Mouse (Mus musculus) monocyte, adult 5-6 weeks (primary cell): Measurements from ENCODE around the gene Uchl5. TPM values are rescaled to one million over a fixed set of nuclear protein-coding genes. Genes with fewer than 3 reads are reported as not detected.

Experiments used
- ATAC-seq: fragments of 153-309, 156-312 bp; replicated peaks from 2 replicates; pipeline ENCODE4 v1.8.0; 2017; ENCODE audit warnings: mild to moderate bottlenecking; ENCODE audit not compliant: low TSS enrichment, insufficient number of reproducible peaks, severe bottlenecking, poor library complexity, low FRiP score
- total RNA-seq: library from RNA; stranded (forward); fragments of 200-1000, 200-491, 200-594 nt; gene quantifications from 3 replicates; pipeline ENCODE4 v1.2.3, GENCODE M21; 2017

Gene Uchl5
- total RNA-seq = 65.4 to 91.0 TPM (median 83.2 TPM) in 3 replicates

DNA sequence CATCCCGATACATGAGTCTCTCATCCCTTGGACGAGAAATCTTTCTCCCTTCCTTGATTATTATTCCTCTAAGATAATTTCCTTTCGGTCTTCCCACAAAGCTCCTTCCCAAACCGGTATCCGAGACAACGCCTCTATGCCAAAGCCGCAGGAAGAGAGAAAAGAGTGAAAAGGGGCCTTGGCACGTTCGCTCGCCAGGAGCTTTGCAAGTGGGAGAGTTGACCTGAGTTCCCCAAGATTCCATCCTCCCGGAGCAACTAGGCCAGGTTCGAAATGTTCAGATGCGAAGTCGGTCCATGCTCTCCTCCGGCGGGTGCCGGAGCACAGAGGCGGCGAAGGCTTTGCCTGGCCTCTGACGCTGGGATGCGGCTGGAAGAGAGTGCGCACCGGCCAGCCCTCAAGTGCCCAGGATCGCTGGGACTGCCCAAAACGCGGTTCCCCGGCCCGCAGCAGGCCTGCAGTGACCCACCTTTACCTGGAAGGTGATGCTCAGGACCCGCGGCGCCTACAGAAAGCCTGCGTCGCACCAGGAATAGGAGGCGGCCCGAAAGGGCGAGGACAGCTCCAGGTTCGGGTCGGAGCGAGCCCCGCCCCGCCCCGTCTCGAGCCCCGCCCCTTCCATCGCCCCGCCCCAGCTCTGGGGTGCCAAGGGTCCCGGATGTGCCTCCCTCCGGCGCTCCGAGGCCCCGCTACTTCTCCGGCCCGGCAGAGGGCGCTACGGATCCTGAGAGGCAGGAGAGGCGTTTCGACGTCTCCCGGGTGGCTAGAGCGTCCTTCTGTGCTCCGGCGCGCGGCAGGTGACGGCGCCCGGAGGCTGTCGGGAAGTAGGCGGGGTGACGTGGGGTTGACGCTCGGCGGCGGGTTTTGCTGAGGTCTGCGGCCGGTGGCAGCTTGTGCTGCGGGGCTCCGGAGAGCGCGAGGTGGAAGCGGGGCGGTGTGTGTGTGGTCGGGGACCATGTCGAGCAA lies at the start of gene Uchl5, which contains the start of gene Trove2:
Gene Uchl5 (plus strand): TSS at position 827 of the 966 bp plus-strand sequence.
Gene Trove2 (minus strand): TSS at position 623 of the 966 bp plus-strand sequence.
- peak; percentile 96 for ATAC-seq

DNA sequence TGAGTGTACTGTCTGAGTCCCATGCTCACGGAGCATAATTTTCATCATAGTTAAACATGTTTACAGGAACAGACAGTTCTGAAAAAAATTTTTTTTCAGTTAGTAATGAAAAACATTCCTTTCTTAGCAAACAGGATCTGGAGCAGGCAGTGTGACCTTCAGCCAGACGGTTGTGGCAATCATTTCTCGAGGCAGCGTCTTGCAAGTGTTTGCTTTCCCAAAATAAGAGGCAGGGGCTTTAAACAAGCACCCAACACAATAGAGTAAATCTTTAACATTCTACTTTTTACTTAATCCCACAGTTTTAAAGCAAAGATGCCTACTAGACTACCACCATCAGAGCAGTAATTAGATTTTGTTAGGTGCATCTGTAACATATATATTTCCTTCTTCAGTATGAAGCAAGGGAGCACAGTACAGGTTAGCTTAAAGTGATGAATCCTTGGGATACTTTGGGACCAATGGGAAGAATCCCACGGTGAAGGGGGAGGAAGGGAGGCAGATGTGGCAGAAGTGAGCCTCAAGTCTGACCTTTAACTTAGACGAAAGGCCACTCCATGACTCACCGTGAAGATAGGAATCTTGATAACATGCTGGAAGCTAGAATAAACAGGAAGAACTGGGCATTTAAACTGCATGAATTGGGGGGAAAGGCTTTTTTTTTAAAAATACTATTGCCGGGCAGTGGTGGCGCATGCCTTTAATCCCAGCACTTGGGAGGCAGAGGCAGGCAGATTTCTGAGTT lies 49.2 kb upstream of the Uchl5 start:
- no peak for ATAC-seq

DNA sequence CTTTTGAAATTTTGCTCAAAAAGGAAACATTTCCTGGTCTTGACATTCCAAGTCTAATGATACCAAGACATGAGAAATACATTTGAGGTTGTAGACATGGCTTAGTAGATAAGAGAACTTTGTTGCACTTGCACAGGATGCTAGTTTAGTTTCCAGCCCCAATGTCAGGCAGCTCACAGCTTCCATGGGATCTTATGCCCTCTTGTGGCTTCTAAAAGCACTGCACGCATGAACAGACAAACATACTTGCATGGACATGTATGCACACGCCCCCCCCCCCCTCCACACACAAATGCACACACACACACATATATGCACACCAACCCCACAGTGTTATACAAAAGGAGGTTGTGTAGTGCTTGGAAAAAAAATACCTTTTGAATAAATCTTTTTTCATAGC lies 46.2 kb upstream of the Uchl5 start:
- 0 out of 2 replicates have a peak, but pooled peaks have one; percentile 61 for ATAC-seq

DNA sequence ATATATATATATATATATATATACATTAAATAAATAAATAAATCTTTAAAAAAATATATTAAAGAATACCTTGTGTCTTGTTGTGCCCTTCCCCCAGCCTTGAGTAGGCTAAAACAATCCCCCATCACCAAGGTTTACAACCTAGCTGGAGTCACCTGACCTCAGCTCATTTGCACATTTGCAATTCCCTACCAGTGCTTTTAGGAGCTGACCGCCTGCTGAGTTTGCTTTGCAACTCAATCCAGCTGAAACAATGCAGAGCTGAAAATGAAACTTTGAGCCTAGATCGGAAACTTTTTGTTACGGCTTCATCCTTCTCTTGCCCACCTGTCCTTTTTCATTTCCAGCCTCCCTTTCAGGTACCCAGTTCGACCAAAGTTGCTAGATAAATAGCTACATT lies 45.4 kb upstream of the Uchl5 start:
- ATAC-seq = no peak

DNA sequence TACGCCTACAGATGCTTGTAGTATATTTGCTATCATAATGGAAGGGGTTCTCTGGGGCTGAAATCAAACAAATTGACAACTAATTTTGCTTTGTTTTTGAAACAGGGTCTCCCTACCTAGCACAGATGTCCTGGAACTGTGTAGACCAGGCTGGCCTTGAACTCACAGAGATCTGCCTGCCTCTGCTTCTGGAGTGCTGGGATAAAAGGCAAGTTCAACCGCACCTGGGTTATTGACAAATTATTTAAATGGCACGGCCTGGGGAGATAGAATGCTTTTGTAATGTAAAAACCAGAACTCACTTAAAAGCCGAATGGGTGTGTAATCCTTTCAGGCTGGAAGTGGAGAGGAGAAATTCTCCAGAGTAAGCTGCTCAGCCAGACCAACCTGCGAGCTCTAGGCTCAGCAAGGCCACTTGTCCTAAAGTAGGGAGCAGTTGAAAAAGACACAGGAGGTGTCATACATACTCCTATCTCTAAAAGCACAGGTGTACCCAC lies 43.1 kb upstream of the Uchl5 start:
- ATAC-seq = no peak

DNA sequence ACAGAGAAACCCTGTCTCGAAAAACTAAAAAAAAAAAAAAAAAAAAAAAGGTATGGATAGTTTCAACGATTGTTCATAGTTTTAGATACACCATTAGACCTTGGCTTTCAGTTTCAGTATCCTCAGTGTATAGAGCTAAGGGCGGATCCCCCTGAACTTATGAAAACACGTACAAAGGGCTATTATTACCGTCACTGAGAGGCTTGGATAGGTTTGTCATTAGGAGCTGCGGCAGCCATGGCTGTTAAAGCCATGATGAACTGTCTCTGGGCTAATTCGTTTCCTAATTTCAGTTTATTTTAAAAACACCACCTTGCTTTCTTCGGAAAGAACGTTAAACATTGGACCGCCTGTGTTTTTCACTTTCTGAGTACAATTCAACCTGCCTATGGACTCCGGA lies 38.3 kb upstream of the Uchl5 start:
- ATAC-seq = peak; percentile 65

DNA sequence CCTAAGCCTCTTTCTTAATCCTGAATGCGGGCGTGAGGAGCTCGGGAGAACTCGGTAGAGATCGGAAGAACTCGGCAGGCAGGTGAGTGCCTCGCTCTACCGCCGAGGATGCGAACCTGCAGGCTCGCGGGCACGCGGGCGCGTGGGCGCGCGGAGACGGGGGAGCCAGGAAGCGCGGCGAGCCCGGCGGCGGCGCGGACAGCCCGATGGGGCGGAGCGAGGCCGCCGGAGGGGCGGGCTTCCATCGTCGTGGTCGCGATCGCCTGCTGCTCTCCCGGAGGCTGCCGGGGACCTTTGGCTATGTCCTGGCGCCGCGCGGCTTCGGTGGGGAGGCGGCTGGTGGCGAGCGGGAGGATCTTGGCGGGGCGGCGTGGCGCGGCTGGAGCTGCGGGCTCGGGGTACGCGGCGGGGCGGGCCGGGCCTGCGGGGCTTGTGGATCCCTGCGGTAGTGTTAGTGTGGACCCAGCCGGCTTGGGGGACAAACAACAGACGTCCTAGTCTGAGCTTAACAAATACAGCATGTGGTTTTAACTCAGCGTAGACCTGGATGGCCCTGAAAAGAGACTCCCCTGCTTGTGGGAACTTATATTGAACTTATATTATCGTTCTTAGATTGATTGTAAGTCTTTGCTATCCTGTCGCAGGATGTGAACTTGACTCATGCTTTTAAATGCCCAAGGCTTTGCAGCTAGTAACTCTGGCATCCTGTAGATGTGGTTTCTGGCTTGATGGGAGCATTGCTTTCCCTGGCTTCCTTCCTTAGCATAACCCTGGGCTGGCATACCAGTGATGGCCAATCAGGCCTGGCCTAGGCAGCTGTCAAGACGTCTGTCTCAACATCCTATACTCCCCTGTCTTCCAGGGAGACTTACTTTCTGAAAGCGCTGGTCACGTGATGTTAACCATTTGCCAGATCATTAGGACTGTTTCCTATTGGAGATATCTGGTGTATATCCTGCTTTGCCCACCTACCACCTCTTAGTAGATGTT lies 37.4 kb upstream of the Uchl5 start:
- ATAC-seq = peak; percentile 52

DNA sequence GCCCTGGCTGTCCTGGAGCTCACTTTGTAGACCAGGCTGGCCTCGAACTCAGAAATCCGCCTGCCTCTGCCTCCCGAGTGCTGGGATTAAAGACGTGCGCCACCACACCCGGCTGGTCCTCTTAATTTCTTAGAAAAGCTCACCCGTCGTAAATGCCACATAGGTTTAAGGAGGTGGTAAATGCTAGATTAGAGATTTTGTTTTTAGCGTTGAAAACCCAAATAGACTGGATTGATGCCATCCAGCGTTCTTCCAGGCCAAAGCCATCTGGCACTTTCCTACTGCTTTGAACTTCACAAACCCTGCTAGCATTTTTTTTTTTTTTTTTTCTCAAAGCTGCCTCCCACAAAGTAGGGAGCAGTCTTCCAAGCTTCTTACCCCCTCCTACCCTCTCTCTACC lies 36.5 kb upstream of the Uchl5 start:
- no peak for ATAC-seq

DNA sequence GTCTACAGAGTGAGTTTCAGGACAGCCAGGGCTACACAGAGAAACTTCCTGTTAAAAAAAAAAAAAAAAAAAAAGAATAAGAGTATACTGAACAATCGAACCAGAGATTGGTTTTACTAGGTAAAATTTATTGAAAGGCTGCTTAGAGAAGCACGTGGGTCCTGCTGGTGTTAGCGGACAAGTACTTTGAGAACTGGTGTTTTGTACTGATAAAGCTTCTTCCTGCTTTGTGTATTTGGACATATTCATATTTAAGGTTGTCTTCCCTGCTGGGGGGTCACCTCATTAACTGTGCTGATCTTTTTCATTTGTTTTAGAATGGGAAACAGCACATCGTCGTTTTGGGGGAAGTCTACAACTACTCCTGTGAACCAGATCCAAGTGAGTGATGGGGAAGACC lies 35.7 kb upstream of the Uchl5 start:
- ATAC-seq = no peak

DNA sequence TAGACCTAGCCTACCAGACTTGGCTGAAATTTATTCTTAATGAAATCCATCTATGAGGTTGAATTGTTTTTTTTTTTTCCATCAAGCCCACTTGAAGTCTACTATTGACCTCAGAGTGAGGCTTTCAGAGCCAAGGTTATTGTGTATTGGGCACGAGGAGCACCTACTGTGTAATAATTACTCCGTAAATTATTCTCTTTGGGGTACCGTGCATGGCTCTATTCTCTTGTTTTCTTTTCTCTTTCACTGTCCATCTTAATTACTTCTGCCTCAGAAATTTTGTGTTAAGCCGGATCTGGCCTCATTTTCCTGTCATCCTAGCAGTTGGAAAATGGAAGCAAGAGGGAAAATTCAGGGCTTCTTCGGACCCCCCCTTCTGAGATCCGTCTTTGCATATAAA lies 34.9 kb upstream of the Uchl5 start:
- no peak for ATAC-seq

DNA sequence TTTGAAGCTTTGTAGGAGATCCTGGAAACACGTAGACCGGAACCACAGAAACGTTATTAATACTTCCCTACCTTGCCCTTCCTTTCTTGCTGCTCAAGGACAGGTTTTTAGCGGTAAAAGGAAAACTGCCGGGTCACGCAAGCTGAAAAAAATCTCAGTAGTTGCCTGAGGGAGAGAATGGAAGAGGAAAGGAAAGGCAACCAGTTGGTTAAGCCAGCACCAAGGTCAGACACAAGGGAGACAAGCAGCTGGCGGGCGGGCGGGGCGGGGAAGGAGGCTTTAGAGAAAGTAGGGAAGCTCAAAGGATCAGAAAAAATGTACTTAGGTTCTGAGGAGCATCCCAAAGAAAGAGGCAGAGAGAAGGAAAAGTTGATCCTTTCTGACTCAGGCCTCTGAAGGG lies 31.2 kb upstream of the Uchl5 start:
- ATAC-seq = no peak

DNA sequence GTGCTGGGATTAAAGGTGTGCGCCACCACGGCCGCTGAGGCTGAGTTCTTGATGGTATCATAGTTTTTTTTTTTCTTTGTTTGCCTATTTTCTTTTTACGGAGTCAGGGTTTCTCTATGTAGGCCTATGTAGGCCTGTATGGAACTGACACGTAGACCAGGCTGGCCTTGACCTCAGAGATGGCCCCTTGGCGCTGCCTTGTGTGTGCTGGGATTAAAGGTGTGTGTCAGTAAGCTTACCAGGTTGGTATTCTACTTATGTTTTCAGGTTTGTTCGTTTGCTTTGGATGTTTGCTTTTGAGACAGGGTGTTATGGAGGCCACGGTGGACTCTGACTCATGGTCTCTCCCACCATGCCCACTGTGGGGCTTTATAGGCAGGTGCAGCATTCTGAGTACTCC lies 14.9 kb upstream of the Uchl5 start:
- ATAC-seq = no peak

DNA sequence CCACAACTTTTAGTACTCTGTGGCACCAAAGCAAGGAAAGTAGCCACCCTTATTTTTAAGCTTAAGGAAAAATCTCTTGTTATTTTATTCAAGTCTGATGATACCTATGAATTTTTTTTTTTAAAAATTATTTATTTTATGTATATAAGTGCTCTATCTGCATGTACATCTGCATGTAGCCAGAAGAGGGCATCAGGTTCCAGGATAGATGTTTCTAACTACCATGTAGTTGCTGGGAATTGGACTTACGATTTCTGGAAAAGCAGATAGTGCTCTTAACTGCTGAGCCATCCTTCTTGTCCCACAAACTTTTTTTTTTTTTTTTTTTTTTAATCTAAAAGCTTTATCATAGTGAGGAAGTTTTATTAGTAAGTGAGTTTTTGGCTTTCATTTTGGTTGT lies 12.6 kb upstream of the Uchl5 start:
- ATAC-seq = no peak

DNA sequence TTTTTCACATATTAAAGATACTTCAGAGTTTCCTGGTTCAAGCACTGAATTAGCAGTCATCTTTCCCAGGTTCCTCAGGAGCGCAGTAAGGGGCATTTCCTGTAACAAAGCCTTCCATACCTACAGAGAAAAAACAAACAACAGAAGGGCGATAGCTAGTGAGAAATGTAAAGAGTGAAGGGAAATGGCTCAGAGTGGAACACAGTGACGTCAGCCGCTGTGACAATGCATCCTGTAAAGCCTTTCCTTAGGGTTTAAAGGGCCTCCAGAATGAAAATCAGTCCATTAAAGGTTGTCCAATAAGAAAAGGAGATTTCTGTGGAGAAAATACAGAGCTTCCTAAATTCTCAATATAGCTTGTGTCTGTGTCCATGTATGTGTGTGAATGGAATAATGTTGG lies 11.3 kb upstream of the Uchl5 start:
- no peak for ATAC-seq

DNA sequence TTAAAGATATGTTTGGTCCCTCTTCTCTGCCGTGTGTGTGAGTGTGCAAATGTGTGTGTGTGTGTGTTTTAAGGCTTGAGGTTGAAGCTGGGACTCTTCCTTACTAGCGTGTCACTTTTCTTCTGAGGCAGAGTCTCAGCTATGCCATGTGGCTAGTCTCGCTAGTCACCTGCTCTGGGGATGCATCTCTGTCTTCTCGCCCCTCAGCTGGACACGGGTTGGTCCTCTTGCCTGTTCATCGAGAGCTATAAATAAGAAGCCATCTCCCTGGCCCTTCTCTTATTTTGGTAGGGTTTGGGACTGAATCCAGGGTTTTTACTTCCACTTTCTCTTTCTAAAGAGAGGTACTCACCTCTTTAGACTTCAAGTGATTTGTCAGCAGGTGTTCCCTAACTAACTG lies 10.8 kb upstream of the Uchl5 start:
- no peak for ATAC-seq

DNA sequence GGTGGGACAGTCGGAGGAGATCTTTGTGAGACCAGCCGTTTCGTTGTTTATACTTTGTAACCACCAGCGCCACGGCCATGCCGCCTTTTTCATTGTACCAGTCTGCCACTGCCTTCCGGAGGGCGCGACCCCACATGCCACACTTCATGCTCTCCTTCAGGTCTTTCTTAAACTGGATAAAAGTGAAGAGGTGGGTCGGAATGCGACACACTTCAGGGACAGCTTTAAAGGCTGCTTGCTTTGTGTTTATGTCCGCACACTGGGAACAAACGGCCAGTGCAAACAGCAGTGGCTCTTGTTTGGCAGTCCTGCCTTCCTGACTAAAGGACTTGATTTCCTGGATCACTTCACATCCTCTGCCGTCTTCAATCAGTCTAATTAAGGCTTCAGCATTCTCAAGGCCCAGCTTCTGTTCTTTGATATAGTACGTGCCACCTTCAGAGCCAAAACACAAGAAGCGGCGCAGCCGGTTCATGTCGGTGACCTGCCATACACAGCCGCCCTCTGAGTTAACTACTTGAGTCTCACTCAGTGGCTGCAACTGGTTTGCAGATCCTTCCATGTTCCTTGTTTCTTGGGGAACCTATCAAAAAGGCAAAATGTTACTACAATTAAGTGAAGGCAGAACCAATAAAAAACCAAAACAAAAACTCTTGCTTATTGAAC lies 6.5 kb upstream of the Uchl5 start:
- no peak for ATAC-seq

DNA sequence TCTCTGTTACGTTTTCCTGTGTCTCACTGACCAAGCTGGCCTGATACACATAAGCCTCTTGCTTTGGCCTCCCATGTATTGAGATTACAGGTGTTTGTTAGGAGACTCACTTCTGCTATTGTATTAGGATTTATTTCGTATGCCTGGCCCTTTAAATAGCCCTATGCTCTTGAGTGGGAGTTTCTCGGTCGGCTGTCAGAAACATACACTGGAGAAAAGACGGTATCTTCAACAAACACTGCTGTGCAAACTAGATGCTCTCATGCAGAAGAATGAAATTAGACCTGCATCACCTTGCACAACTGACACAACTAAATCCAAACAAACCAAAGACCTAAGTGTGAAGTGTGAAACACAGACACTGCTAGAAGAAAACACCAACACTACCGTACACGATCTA lies 4.0 kb upstream of the Uchl5 start:
- ATAC-seq = no peak

DNA sequence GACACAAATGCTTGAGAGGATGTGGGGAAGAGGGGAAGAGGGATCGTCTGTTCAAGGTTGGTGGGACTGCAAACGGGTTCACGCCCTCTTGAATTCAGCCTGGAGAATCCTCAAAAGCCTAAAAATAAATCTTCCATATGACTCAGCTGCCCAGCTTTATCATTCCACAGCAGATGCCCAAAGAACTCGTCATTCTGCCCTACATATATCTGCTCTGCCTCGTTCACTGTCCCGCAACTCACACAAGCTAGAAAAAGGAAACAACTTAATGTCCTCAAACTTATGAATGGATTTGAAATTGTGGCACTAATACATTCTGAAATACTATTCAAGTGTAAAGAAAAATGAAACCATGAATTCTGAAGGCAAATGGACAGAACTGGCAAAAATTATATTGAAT lies 3.2 kb upstream of the Uchl5 start:
- no peak for ATAC-seq
